Mouse (Mus musculus): ENCODE data around the gene Unc80. TPM values are rescaled to one million over a fixed set of nuclear protein-coding genes. Genes with fewer than 3 reads are reported as not detected.

The Unc80 gene
- not detected in 4 replicates for total RNA-seq (2023; ENCODE audit: inconsistent age)

DNA sequence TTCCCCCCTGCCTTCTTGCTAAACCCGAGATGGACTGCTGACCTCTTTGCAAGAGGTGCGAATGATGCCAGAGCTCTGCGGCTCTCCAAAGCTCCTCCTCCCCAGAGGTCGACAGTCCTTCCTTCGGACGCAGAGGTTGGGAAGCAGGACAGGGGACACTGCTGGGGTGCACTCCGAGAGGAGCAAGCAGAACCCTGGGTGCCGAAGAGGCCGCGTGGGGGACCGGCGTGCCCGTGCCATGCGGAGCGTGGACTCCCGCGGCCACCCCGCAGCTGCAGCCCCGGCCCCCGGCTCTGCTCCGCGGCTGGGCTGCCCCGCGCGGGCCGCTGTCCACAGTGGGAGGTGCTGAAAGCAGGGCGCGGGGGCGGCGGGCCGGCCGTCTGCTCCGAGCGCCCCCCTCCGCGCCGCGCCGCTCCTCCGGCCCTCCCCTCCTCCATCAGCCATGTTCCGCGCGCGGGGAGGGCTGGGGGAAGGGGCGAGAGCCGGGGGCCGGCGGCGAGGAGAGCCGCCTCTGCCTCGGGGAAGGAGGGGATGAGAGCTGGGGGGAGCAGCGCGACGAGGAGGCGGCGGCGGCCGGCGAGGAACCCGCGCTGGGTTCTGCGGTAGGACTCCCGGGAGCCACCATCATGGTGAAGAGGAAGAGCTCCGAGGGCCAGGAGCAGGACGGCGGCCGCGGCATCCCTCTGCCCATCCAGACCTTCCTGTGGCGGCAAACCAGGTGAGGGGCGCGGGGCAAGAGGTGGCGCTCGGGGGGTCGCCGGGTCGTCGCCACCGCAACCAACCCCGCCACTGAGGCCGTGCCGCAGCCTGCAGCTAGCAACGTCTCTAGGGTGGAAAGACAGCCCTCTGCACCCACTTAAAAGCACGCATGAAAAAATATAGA lies at the start of gene Unc80:
Gene Unc80, plus strand, starts transcription at position 547 of the 883 bp plus-strand sequence.

DNA sequence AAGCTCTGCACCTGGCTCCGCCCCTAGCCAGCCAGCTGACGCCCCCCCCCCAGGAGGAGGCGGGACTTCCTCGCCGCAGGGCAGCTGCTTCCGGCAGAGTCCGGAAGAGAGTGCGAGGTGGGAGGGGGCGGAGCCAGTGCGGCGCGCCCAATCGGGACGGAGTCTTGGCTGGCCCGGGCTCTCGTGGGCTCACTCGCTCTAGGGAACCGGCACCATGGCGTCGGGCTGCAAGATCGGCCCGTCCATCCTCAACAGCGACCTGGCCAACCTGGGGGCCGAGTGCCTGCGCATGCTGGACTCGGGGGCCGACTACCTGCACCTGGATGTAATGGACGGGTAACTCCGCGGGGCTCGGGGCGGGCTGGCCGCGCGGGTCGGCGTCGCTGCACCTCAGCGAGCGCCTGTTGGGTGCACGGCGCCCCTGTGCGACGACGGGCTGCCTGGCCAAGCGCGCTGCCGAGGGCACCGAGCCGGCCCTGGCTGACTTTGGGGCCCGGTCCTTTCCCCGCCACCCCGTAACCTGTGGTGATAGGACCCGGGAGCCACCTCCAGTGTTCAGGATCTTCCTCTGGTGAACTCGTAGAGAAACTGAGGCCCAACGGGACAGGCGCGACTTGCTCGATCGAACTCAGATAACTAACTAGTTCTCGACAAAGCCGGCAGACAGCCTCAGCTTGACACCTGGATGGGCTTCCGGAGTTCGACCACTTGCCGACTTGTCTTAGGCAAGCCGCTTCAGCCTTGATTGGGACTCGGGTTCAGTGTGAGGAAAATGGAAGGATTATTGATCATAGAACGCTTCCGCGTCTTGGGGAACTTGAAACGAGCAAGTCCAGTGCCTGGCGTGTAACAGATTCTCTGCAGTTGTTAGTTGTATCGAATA lies 232.8 kb downstream of the Unc80 start, which contains the start of gene Rpe:
Gene Rpe, plus strand, starts transcription at position 139 of the 883 bp plus-strand sequence.

Other genes with a start within 250 kb of the Unc80 start
- 37.3 to 38.2 TPM (median 37.9 TPM) in 4 replicates for gene Rpe, start 232.5 kb downstream of the Unc80 start, total RNA-seq (2023; ENCODE audit: inconsistent age)